Mouse (Mus musculus) neural tube, postnatal 0 days (tissue): ENCODE results near the gene Prrt1. TPM values are rescaled to one million over a fixed set of nuclear protein-coding genes. Genes with fewer than 3 reads are reported as not detected.

Source experiments
- polyA plus RNA-seq: library from polyadenylated mRNA; unstranded; fragments of >200 nt; fragmentation: Nextera tagmentation; extraction: Ambion mirVana; gene quantifications from 2 replicates; pipeline ENCODE4 v1.2.1, GENCODE M21; 2015

Prrt1 gene
- polyA plus RNA-seq, result 7.6 and 8.8 TPM in 2 replicates

DNA sequence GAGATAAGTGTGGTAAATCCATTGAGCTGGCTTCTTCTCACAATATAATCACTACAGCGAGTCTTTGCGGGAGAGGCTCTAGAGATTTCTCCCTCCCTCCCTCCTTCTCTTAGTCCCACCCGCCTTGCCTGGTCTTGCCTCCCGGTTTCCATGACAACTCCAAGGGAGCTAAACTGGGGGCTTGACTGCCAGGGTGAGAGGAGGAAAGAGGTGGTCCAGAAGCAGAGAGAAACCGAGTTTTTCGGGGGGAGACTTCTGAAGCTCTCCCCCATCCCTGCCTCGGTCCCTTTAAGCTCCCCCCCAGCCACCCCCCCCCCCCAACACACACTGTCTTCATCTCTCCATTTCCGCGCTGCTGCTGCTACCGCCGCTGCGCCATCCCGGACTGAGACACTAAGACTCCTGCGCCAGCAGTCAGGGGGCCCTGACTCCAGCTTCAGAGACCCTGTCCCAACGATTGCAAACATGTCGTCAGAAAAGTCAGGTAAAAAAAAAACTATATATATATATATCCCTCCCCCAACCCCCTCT is at the start of gene Prrt1:
Gene Prrt1, plus strand, starts transcription at position 313 of the 531 bp plus-strand sequence.

GRCm38 (mm10) chr17:34589681-34590101 is 39.6 kb upstream of the Prrt1 start, which contains the start of gene Gpsm3:
Gene Gpsm3, plus strand, starts transcription at chr17:34589806.

GRCm38 (mm10) chr17:34591029-34591993 is 38.0 kb upstream of the Prrt1 start, which contains the start of gene Pbx2:
Gene Pbx2, plus strand, starts transcription at chr17:34591266.

GRCm38 (mm10) chr17:34597566-34598095 is 31.7 kb upstream of the Prrt1 start, which contains the start of gene Ager:
Gene Ager, plus strand, starts transcription at chr17:34597862.

GRCm38 (mm10) chr17:34603375-34604060 is 25.8 kb upstream of the Prrt1 start, which contains the start of gene Rnf5:
Gene Rnf5, minus strand, starts transcription at chr17:34603690.

DNA sequence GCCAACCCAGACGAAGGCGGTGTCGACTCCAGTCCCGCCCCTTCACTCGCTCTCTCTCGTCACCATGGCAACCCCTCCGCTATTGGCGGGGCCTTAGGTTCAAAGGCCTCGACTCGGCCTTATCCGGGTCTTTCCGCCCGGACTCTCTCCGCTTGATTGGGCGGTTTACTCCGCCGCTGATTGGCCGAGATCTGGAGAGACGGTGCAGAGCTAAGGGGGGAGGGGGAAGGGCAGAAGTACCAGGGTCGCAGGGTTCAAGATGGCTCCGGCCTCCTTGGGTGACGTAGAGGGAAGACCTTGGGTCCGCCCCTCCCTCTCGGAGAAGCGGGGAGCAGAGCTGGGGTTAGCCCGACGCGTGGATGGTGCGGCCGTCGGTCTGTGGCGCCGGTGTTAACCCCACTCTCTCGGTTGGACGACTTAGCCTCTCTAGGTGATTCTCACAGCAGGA is 25.2 kb upstream of the Prrt1 start, which contains the start of gene Agpat1:
Gene Agpat1, plus strand, starts transcription at position 202 of the 448 bp plus-strand sequence.

GRCm38 (mm10) chr17:34615871-34616270 is 13.5 kb upstream of the Prrt1 start, which contains the start of gene Egfl8:
Gene Egfl8, minus strand, starts transcription at chr17:34615971.

DNA sequence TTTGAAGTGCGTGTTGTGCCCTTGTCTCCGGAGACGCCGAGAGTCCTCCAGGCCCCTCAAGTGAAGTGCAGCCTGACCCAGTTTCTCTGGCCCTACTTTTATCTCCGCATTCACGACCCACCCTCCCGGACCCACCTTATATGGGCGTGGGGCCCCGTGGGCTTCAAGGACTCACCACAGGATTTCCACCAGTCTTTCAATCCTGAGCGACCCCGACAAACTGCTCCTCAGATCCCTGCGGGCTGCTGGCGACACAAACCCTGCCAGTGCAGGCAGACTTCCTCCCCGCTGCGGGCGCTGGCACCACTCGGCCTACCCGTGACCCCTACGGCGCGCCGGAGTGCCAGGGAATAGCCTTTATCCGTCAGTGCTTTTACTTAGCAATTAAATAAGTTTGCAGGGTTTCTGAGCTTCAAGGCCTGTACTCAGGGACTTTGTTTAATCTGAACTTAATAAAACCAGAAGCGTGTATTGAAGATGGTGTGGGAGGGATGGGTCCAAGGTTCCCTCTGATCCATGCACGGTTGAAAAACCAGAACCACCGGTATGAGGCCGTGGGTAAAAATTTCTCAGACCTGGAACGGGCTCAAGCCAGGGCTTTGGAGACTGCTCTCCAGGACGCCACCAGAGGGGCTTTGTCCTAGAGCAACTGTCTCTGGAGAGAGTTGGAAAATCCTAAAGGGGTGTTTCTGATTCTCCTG is 1.2 kb upstream of the Prrt1 start, which contains the start of gene Ppt2:
Gene Ppt2, minus strand, starts transcription at position 568 of the 701 bp plus-strand sequence.

DNA sequence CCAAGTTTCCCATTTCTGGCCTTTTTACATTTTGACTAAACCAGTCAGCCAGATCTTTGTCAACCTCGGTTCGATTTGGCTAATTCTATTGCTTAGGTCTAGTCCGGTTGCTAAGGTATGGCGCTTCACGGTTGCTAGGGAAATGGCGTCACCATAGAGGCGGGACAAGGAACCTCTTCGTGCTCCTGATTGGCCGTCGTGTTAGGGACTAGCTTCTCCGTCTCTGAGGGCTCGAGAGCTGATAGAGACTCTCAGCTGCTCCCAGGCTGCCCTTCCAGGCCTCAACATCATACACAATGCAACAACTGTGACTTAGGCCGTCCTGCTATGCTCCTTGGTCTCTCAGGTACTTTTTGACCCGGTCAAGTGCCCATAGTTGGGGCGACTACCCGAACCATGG is 15.3 kb downstream of the Prrt1 start, which contains the start of gene Fkbpl:
Gene Fkbpl, plus strand, starts transcription at position 157 of the 400 bp plus-strand sequence.

GRCm38 (mm10) chr17:34646906-34647787 is 17.8 kb downstream of the Prrt1 start, which contains the start of gene Atf6b:
Gene Atf6b, plus strand, starts transcription at chr17:34647146.

DNA sequence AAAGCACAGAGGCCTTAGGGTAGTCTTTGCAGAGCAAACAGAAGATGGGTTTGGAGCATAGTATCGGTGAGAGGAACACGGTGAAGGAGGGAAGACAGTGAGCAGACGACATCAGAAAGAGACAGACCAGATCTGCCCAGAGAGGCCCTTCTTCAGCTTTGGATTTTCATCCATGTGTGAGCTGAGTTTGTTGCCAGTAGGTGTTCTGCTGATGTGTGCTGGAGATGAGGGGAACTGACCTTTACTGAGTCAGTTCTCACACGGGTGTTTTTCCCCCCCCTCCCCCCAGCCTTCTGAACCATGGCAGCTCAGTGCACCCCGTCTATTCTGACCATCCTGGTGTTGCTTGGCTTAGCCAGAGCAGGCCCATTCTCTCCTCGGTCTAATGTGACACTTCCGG is 40.9 kb downstream of the Prrt1 start, which contains the start of gene Tnxb:
Gene Tnxb, plus strand, starts transcription at position 301 of the 400 bp plus-strand sequence.

Other genes with a start within 250 kb of the Prrt1 start
- 5.3 and 6.1 TPM in 2 replicates for gene BC051142, start 230.7 kb upstream of the Prrt1 start, polyA plus RNA-seq
- gene Btnl4, start 152.2 kb upstream of the Prrt1 start, polyA plus RNA-seq, result not detected in 2 replicates
- not detected in 2 replicates for gene Btnl6, start 112.2 kb upstream of the Prrt1 start, polyA plus RNA-seq
- gene Notch4, start 65.3 kb upstream of the Prrt1 start, polyA plus RNA-seq, result 4.4 and 6.3 TPM in 2 replicates
- gene Gpsm3, start 39.7 kb upstream of the Prrt1 start, polyA plus RNA-seq, result 5.5 and 6.8 TPM in 2 replicates
- 8.9 and 10.0 TPM in 2 replicates for gene Pbx2, start 38.3 kb upstream of the Prrt1 start, polyA plus RNA-seq
- 1.5 and 2.5 TPM in 2 replicates for gene Ager, start 31.7 kb upstream of the Prrt1 start, polyA plus RNA-seq
- gene Rnf5, start 25.8 kb upstream of the Prrt1 start, polyA plus RNA-seq, result 231 and 242 TPM in 2 replicates
- gene Agpat1, start 25.3 kb upstream of the Prrt1 start, polyA plus RNA-seq, result 109 and 123 TPM in 2 replicates
- 23.9 and 34.3 TPM in 2 replicates for gene Egfl8, start 13.6 kb upstream of the Prrt1 start, polyA plus RNA-seq
- 20.3 and 21.8 TPM in 2 replicates for gene Ppt2, start 1.0 kb upstream of the Prrt1 start, polyA plus RNA-seq
- gene Fkbpl, start 15.2 kb downstream of the Prrt1 start, polyA plus RNA-seq, result 14.2 and 16.1 TPM in 2 replicates
- 73.3 and 80.3 TPM in 2 replicates for gene Atf6b, start 17.6 kb downstream of the Prrt1 start, polyA plus RNA-seq
- gene Tnxb, start 41.0 kb downstream of the Prrt1 start, polyA plus RNA-seq, result 0.84 and 1.1 TPM in 2 replicates
- 2.0 and 2.5 TPM in 2 replicates for gene C4b, start 114.3 kb downstream of the Prrt1 start, polyA plus RNA-seq
- not detected in 2 replicates for gene Cyp21a1, start 175.0 kb downstream of the Prrt1 start, polyA plus RNA-seq
- gene Stk19, start 207.4 kb downstream of the Prrt1 start, polyA plus RNA-seq, result 39.4 and 46.3 TPM in 2 replicates
- 40.6 and 50.7 TPM in 2 replicates for gene Dxo, start 207.5 kb downstream of the Prrt1 start, polyA plus RNA-seq
- gene Skiv2l, start 220.7 kb downstream of the Prrt1 start, polyA plus RNA-seq, result 39.3 and 47.4 TPM in 2 replicates
- 57.6 and 63.6 TPM in 2 replicates for gene Nelfe, start 220.9 kb downstream of the Prrt1 start, polyA plus RNA-seq
- gene Cfb, start 233.0 kb downstream of the Prrt1 start, polyA plus RNA-seq, result 1.4 and 1.6 TPM in 2 replicates
- 6.0 and 6.9 TPM in 2 replicates for gene Zbtb12, start 249.9 kb downstream of the Prrt1 start, polyA plus RNA-seq